Mouse (Mus musculus): ENCODE measurements at regions not wholly inside any gene's neighbourhood (a gene's known extent, or its start where the extent isn't known, plus 50 kb on each side); places are given as distances from the start of the nearest gene placed in this dataset.
A peak's percentile ranks its signal among the peaks of the same experiment; 100 is the strongest.

GRCm38 (mm10) chr1:76658228-76658627 lies 856.7 kb downstream of the Epha4 start:
- DNase-seq (ENCODE audit: low spot score) (no peak), ATAC-seq (ENCODE audit: insufficient read depth, low FRiP score, low TSS enrichment) (no peak)
- H3K9ac ChIP-seq (ENCODE audit: low read length), result no peak overlapping the region
- H3K4me3 ChIP-seq (ENCODE audit: low read depth, low read length), result no peak overlapping the region
- H3K27me3 ChIP-seq (ENCODE audit: control insufficient read depth, insufficient read depth, low read length), result no peaks in the 10 kb centered on the region
- no peaks in the 10 kb centered on the region for H3K9me3 ChIP-seq (ENCODE audit: control insufficient read depth, low read length)
- no peaks in the 10 kb centered on the region for H3K36me3 ChIP-seq (ENCODE audit: control insufficient read depth, insufficient read depth, low read length)
- H3K4me1 ChIP-seq (ENCODE audit: control insufficient read depth, insufficient read depth, low read length), result no peaks in the 10 kb centered on the region
- H3K27ac ChIP-seq (ENCODE audit: low read depth, low read length), result no peak overlapping the region
- 91% methylated on average over 4 of the region's 4 CpGs for WGBS
- H3K4me2 ChIP-seq (ENCODE audit: low read depth), result no peak overlapping the region

- H3K4me1 ChIP-seq (ENCODE audit: control insufficient read depth, insufficient read depth, low read length), result no peaks in the 10 kb centered on the region
- DNase-seq (ENCODE audit: low spot score) (no peak), ATAC-seq (ENCODE audit: insufficient read depth, low FRiP score, low TSS enrichment) (no peak)
- H3K36me3 ChIP-seq (ENCODE audit: control insufficient read depth, insufficient read depth, low read length), result no peaks in the 10 kb centered on the region
- no peak overlapping the region for H3K4me3 ChIP-seq (ENCODE audit: low read depth, low read length)
- no peaks in the 10 kb centered on the region for H3K9me3 ChIP-seq (ENCODE audit: control insufficient read depth, low read length)
- 93% methylated on average over 3 of the region's 3 CpGs for WGBS
- H3K4me2 ChIP-seq (ENCODE audit: low read depth), result no peak overlapping the region
- H3K9ac ChIP-seq (ENCODE audit: low read length), result no peak overlapping the region
- H3K27me3 ChIP-seq (ENCODE audit: control insufficient read depth, insufficient read depth, low read length), result no peaks in the 10 kb centered on the region
- no peak overlapping the region for H3K27ac ChIP-seq (ENCODE audit: low read depth, low read length)
Observed at GRCm38 (mm10) chr1:76660146-76660545, 854.7 kb downstream of the Epha4 start.

- no peak for ATAC-seq (ENCODE audit: insufficient read depth, low FRiP score, low TSS enrichment)
- Histone ChIP-seq H3K4me3 (ENCODE audit: low read depth, low read length) (no peak overlapping the region), H3K4me1 (ENCODE audit: control insufficient read depth, insufficient read depth, low read length) (no peaks in the 10 kb centered on the region), H3K9me3 (ENCODE audit: control insufficient read depth, low read length) (no peaks in the 10 kb centered on the region), H3K27me3 (ENCODE audit: control insufficient read depth, insufficient read depth, low read length) (no peaks in the 10 kb centered on the region), H3K36me3 (ENCODE audit: control insufficient read depth, insufficient read depth, low read length) (no peaks in the 10 kb centered on the region), H3K27ac (ENCODE audit: low read depth, low read length) (no peak overlapping the region), H3K4me2 (ENCODE audit: low read depth) (no peak overlapping the region), H3K9ac (ENCODE audit: low read length) (no peak overlapping the region)
- DNase-seq (ENCODE audit: low spot score), result no peak
- WGBS, result 93% methylated on average over 4 of the region's 4 CpGs
Observed at GRCm38 (mm10) chr1:76664381-76664780, 850.5 kb downstream of the Epha4 start.

GRCm38 (mm10) chr1:76676836-76677235 lies 838.1 kb downstream of the Epha4 start:
- H3K27ac ChIP-seq (ENCODE audit: low read depth, low read length), result no peak overlapping the region
- no peaks in the 10 kb centered on the region for H3K9me3 ChIP-seq (ENCODE audit: control insufficient read depth, low read length)
- H3K9ac ChIP-seq (ENCODE audit: low read length), result no peak overlapping the region
- no peaks in the 10 kb centered on the region for H3K27me3 ChIP-seq (ENCODE audit: control insufficient read depth, insufficient read depth, low read length)
- DNase-seq (ENCODE audit: low spot score) (no peak), ATAC-seq (ENCODE audit: insufficient read depth, low FRiP score, low TSS enrichment) (no peak)
- 81% methylated on average over 6 of the region's 6 CpGs for WGBS
- H3K4me1 ChIP-seq (ENCODE audit: control insufficient read depth, insufficient read depth, low read length), result no peaks in the 10 kb centered on the region
- H3K36me3 ChIP-seq (ENCODE audit: control insufficient read depth, insufficient read depth, low read length), result no peaks in the 10 kb centered on the region
- H3K4me2 ChIP-seq (ENCODE audit: low read depth), result no peak overlapping the region
- no peak overlapping the region for H3K4me3 ChIP-seq (ENCODE audit: low read depth, low read length)

- H3K27me3 ChIP-seq (ENCODE audit: control insufficient read depth, insufficient read depth, low read length), result no peaks in the 10 kb centered on the region
- no peak overlapping the region for H3K27ac ChIP-seq (ENCODE audit: low read depth, low read length)
- H3K9ac ChIP-seq (ENCODE audit: low read length), result no peak overlapping the region
- no peaks in the 10 kb centered on the region for H3K9me3 ChIP-seq (ENCODE audit: control insufficient read depth, low read length)
- WGBS, result 92% methylated on average over 2 of the region's 2 CpGs
- no peaks in the 10 kb centered on the region for H3K4me1 ChIP-seq (ENCODE audit: control insufficient read depth, insufficient read depth, low read length)
- ATAC-seq (ENCODE audit: insufficient read depth, low FRiP score, low TSS enrichment), result no peak
- no peak overlapping the region for H3K4me2 ChIP-seq (ENCODE audit: low read depth)
- no peak overlapping the region for H3K4me3 ChIP-seq (ENCODE audit: low read depth, low read length)
- no peaks in the 10 kb centered on the region for H3K36me3 ChIP-seq (ENCODE audit: control insufficient read depth, insufficient read depth, low read length)
- no peak for DNase-seq (ENCODE audit: low spot score)
Observed at GRCm38 (mm10) chr1:76705556-76705955, 809.3 kb downstream of the Epha4 start.

- Histone ChIP-seq H3K36me3 (ENCODE audit: control insufficient read depth, insufficient read depth, low read length) (no peaks in the 10 kb centered on the region), H3K4me2 (ENCODE audit: low read depth) (no peak overlapping the region), H3K4me1 (ENCODE audit: control insufficient read depth, insufficient read depth, low read length) (no peaks in the 10 kb centered on the region), H3K9ac (ENCODE audit: low read length) (no peak overlapping the region; the same call in 1 of the 2 replicates), H3K27ac (ENCODE audit: low read depth, low read length) (0 out of 2 replicates have a peak overlapping the region, but pooled peaks have one; percentile 11), H3K4me3 (ENCODE audit: low read depth, low read length) (no peak overlapping the region), H3K27me3 (ENCODE audit: control insufficient read depth, insufficient read depth, low read length) (no peaks in the 10 kb centered on the region), H3K9me3 (ENCODE audit: control insufficient read depth, low read length) (no peaks in the 10 kb centered on the region)
- DNase-seq (ENCODE audit: low spot score) (peak; percentile 13), ATAC-seq (ENCODE audit: insufficient read depth, low FRiP score, low TSS enrichment) (no peak)
- 56% methylated on average over 11 of the region's 11 CpGs for WGBS
Observed at GRCm38 (mm10) chr1:76717639-76718292, 797.1 kb downstream of the Epha4 start.

- Histone ChIP-seq H3K9ac (ENCODE audit: low read length) (no peak overlapping the region), H3K4me1 (ENCODE audit: control insufficient read depth, insufficient read depth, low read length) (no peaks in the 10 kb centered on the region), H3K4me3 (ENCODE audit: low read depth, low read length) (no peak overlapping the region), H3K4me2 (ENCODE audit: low read depth) (no peak overlapping the region), H3K27ac (ENCODE audit: low read depth, low read length) (no peak overlapping the region), H3K9me3 (ENCODE audit: control insufficient read depth, low read length) (no peaks in the 10 kb centered on the region), H3K27me3 (ENCODE audit: control insufficient read depth, insufficient read depth, low read length) (no peaks in the 10 kb centered on the region), H3K36me3 (ENCODE audit: control insufficient read depth, insufficient read depth, low read length) (no peaks in the 10 kb centered on the region)
- DNase-seq (ENCODE audit: low spot score) (no peak), ATAC-seq (ENCODE audit: insufficient read depth, low FRiP score, low TSS enrichment) (no peak)
- WGBS, result 72% methylated on average over 3 of the region's 3 CpGs
Observed at GRCm38 (mm10) chr1:76724453-76724852, 790.4 kb downstream of the Epha4 start.

GRCm38 (mm10) chr1:76737003-76737402 lies 777.9 kb downstream of the Epha4 start:
- 33% methylated on average over 1 of the region's 1 CpGs for WGBS
- Histone ChIP-seq H3K9me3 (ENCODE audit: control insufficient read depth, low read length) (no peaks in the 10 kb centered on the region), H3K4me2 (ENCODE audit: low read depth) (no peak overlapping the region), H3K27me3 (ENCODE audit: control insufficient read depth, insufficient read depth, low read length) (no peaks in the 10 kb centered on the region), H3K36me3 (ENCODE audit: control insufficient read depth, insufficient read depth, low read length) (no peaks in the 10 kb centered on the region), H3K27ac (ENCODE audit: low read depth, low read length) (no peak overlapping the region), H3K9ac (ENCODE audit: low read length) (no peak overlapping the region), H3K4me1 (ENCODE audit: control insufficient read depth, insufficient read depth, low read length) (no peaks in the 10 kb centered on the region), H3K4me3 (ENCODE audit: low read depth, low read length) (no peak overlapping the region)
- DNase-seq (ENCODE audit: low spot score), result no peak
- ATAC-seq (ENCODE audit: insufficient read depth, low FRiP score, low TSS enrichment), result no peak

GRCm38 (mm10) chr1:76737663-76738062 lies 777.2 kb downstream of the Epha4 start:
- 93% methylated on average over 2 of the region's 2 CpGs for WGBS
- Histone ChIP-seq H3K4me1 (ENCODE audit: control insufficient read depth, insufficient read depth, low read length) (no peaks in the 10 kb centered on the region), H3K36me3 (ENCODE audit: control insufficient read depth, insufficient read depth, low read length) (no peaks in the 10 kb centered on the region), H3K9me3 (ENCODE audit: control insufficient read depth, low read length) (no peaks in the 10 kb centered on the region), H3K27me3 (ENCODE audit: control insufficient read depth, insufficient read depth, low read length) (no peaks in the 10 kb centered on the region), H3K9ac (ENCODE audit: low read length) (no peak overlapping the region), H3K27ac (ENCODE audit: low read depth, low read length) (no peak overlapping the region), H3K4me3 (ENCODE audit: low read depth, low read length) (no peak overlapping the region), H3K4me2 (ENCODE audit: low read depth) (no peak overlapping the region)
- DNase-seq (ENCODE audit: low spot score) (no peak), ATAC-seq (ENCODE audit: insufficient read depth, low FRiP score, low TSS enrichment) (no peak)

All from neural tube, embryonic 11.5 days (tissue).